Mouse (Mus musculus) hindbrain, embryonic 13.5 days (tissue): ENCODE measurements around the gene Acp1. TPM values are rescaled to one million over a fixed set of nuclear protein-coding genes. Genes with fewer than 3 reads are reported as not detected.

Experiments used
- ATAC-seq: fragments of 200-750 bp; cut with Nextera tagmentation; 2 replicates; pipeline ENCODE4 v1.8.0; 2017; ENCODE audit warnings: moderate TSS enrichment; ENCODE audit not compliant: low FRiP score
- H3K27ac ChIP-seq: fragments of 300-500 bp; sonication (generic); 2 replicates; pipeline ENCODE4 v1.5.1; 2015; ENCODE audit warnings: inconsistent platforms, mild to moderate bottlenecking, moderate library complexity
- H3K27me3 ChIP-seq: fragments of 300-500 bp; sonication (generic); 2 replicates; pipeline ENCODE4 v1.6.1; 2015; ENCODE audit warnings: mild to moderate bottlenecking, inconsistent platforms
- H3K36me3 ChIP-seq: fragments of 300-500 bp; sonication (generic); 2 replicates; pipeline ENCODE4 v1.6.1; 2015; ENCODE audit warnings: mild to moderate bottlenecking, inconsistent platforms
- H3K4me1 ChIP-seq: fragments of 300-500 bp; sonication (generic); replicated peaks from 2 replicates; pipeline ENCODE4 v1.6.1; 2015; ENCODE audit warnings: inconsistent platforms
- H3K4me2 ChIP-seq: fragments of 300-500 bp; sonication (generic); 2 replicates; pipeline ENCODE4 v1.6.1; 2015; ENCODE audit warnings: inconsistent platforms, mild to moderate bottlenecking, moderate library complexity
- H3K4me3 ChIP-seq: fragments of 300-500 bp; sonication (generic); 2 replicates; pipeline ENCODE4 v1.5.1; 2015; ENCODE audit warnings: mild to moderate bottlenecking, inconsistent platforms
- H3K9ac ChIP-seq: fragments of 300-500 bp; sonication (generic); 2 replicates; pipeline ENCODE4 v1.6.1; 2015; ENCODE audit warnings: mild to moderate bottlenecking, inconsistent platforms
- H3K9me3 ChIP-seq: fragments of 300-500 bp; sonication (generic); 2 replicates; pipeline ENCODE4 v1.6.1; 2016; ENCODE audit warnings: inconsistent platforms
- WGBS: fragments of 180-500 bp; shearing (Covaris S2); methylation state at CpG from one replicate; pipeline ENCODE4 v1.1.7; 2015; 5-methylcytosine and 5-hydroxymethylcytosine counted together
- polyA plus RNA-seq: library from polyadenylated mRNA; unstranded; fragments of >200 nt; fragmentation: Nextera tagmentation; extraction: Ambion mirVana; gene quantifications from 2 replicates; pipeline ENCODE4 v1.2.1, GENCODE M21; 2015

Gene Acp1
- polyA plus RNA-seq, 1 experiment from 2014 or later = 136 TPM

GRCm38 (mm10) chr12:30897039-30897438 lies 14.3 kb downstream of the Acp1 start:
- H3K4me2 ChIP-seq = no peak overlapping the region
- H3K9me3 ChIP-seq = no peaks in the 10 kb centered on the region
- H3K36me3 ChIP-seq = peaks cover 27% of the 10 kb centered on the region
- no peak overlapping the region for H3K4me3 ChIP-seq
- no peaks in the 10 kb centered on the region for H3K4me1 ChIP-seq
- no peak overlapping the region for H3K9ac ChIP-seq
- ATAC-seq = no peak
- WGBS = 98% methylated on average over 4 of the region's 4 CpGs
- no peak overlapping the region for H3K27ac ChIP-seq
- no peaks in the 10 kb centered on the region for H3K27me3 ChIP-seq

GRCm38 (mm10) chr12:30891438-30891837 lies 20.0 kb downstream of the Acp1 start:
- ATAC-seq = no peak
- Histone ChIP-seq H3K36me3 (peaks cover 10% of the 10 kb centered on the region), H3K4me3 (no peak overlapping the region), H3K27ac (no peak overlapping the region), H3K4me1 (no peaks in the 10 kb centered on the region), H3K9ac (no peak overlapping the region), H3K9me3 (no peaks in the 10 kb centered on the region), H3K4me2 (no peak overlapping the region), H3K27me3 (peaks cover 10% of the 10 kb centered on the region)
- WGBS = 90% methylated on average over 7 of the region's 7 CpGs

- ATAC-seq = peak; percentile 65; the same call in 1 of the 2 replicates
- H3K9ac ChIP-seq = no peak overlapping the region
- peaks cover 10% of the 10 kb centered on the region for H3K36me3 ChIP-seq
- H3K4me3 ChIP-seq = no peak overlapping the region
- no peak overlapping the region for H3K27ac ChIP-seq
- peaks cover 23% of the 10 kb centered on the region for H3K27me3 ChIP-seq
- H3K4me1 ChIP-seq = no peaks in the 10 kb centered on the region
- H3K4me2 ChIP-seq = no peak overlapping the region
- H3K9me3 ChIP-seq = no peaks in the 10 kb centered on the region
- WGBS = 42% methylated on average over 5 of the region's 5 CpGs
Observed at GRCm38 (mm10) chr12:30890067-30890466, 21.3 kb downstream of the Acp1 start.

- Histone ChIP-seq H3K36me3 (no peaks in the 10 kb centered on the region), H3K4me3 (no peak overlapping the region), H3K4me1 (peaks cover 16% of the 10 kb centered on the region), H3K27ac (no peak overlapping the region), H3K9me3 (no peaks in the 10 kb centered on the region), H3K9ac (no peak overlapping the region), H3K4me2 (no peak overlapping the region), H3K27me3 (peaks cover 43% of the 10 kb centered on the region)
- ATAC-seq = no peak
- 90% methylated on average over 4 of the region's 4 CpGs for WGBS
Observed at GRCm38 (mm10) chr12:30888003-30888402, 23.4 kb downstream of the Acp1 start.

GRCm38 (mm10) chr12:30885891-30886290 lies 25.5 kb downstream of the Acp1 start:
- 78% methylated on average over 6 of the region's 6 CpGs for WGBS
- peaks cover 57% of the 10 kb centered on the region for H3K27me3 ChIP-seq
- ATAC-seq = no peak
- H3K9me3 ChIP-seq = no peaks in the 10 kb centered on the region
- no peak overlapping the region for H3K9ac ChIP-seq
- H3K27ac ChIP-seq = no peak overlapping the region
- no peak overlapping the region for H3K4me3 ChIP-seq
- H3K36me3 ChIP-seq = no peaks in the 10 kb centered on the region
- no peak overlapping the region for H3K4me2 ChIP-seq
- H3K4me1 ChIP-seq = peaks cover 16% of the 10 kb centered on the region

- Histone ChIP-seq H3K4me2 (peak overlapping the region; percentile 100), H3K4me3 (peak overlapping the region; percentile 63), H3K4me1 (peaks cover 16% of the 10 kb centered on the region), H3K9me3 (no peaks in the 10 kb centered on the region), H3K27me3 (peaks cover 57% of the 10 kb centered on the region), H3K27ac (no peak overlapping the region), H3K9ac (peak overlapping the region; percentile 69), H3K36me3 (no peaks in the 10 kb centered on the region)
- 8% methylated on average over 39 of the region's 39 CpGs for WGBS
- peak; percentile 72 for ATAC-seq
Observed at GRCm38 (mm10) chr12:30884622-30885230, 26.7 kb downstream of the Acp1 start.

- Histone ChIP-seq H3K9me3 (no peaks in the 10 kb centered on the region), H3K4me1 (peaks cover 16% of the 10 kb centered on the region), H3K36me3 (no peaks in the 10 kb centered on the region), H3K4me3 (peak within 1 kb of the TSS; percentile 63), H3K9ac (peak within 1 kb of the TSS; percentile 69), H3K27ac (no peak within 1 kb of the TSS), H3K4me2 (peak within 1 kb of the TSS; percentile 100), H3K27me3 (peaks cover 57% of the 10 kb centered on the region)
- ATAC-seq = peak; percentile 79
- under 1% methylated on average over 58 of the region's 58 CpGs for WGBS
Observed at GRCm38 (mm10) chr12:30883986-30884621, 27.3 kb downstream of the Acp1 start, which contains the start of gene Alkal2. Gene Alkal2, plus strand, starts transcription at chr12:30884322.

- no peak for ATAC-seq
- H3K27me3 ChIP-seq = peaks cover 57% of the 10 kb centered on the region
Observed at GRCm38 (mm10) chr12:30883592-30883985, 27.8 kb downstream of the Acp1 start.

GRCm38 (mm10) chr12:30879447-30879846 lies 31.9 kb downstream of the Acp1 start:
- Histone ChIP-seq H3K4me2 (no peak overlapping the region), H3K4me1 (peaks cover 10% of the 10 kb centered on the region), H3K27ac (no peak overlapping the region), H3K36me3 (no peaks in the 10 kb centered on the region), H3K9ac (no peak overlapping the region), H3K9me3 (no peaks in the 10 kb centered on the region), H3K27me3 (peaks cover 28% of the 10 kb centered on the region), H3K4me3 (no peak overlapping the region)
- 72% methylated on average over 6 of the region's 6 CpGs for WGBS
- ATAC-seq = no peak

More at GRCm38 (mm10) chr12:30883592-30883985, 27.8 kb downstream of the Acp1 start:
- 18% methylated on average over 4 of the region's 4 CpGs for WGBS
- Histone ChIP-seq H3K4me1 (peaks cover 16% of the 10 kb centered on the region), H3K9me3 (no peaks in the 10 kb centered on the region), H3K9ac (peak overlapping the region; percentile 69), H3K27ac (no peak overlapping the region), H3K36me3 (no peaks in the 10 kb centered on the region), H3K4me2 (peak overlapping the region; percentile 100), H3K4me3 (peak overlapping the region; percentile 63)

- no peak for ATAC-seq
Observed at GRCm38 (mm10) chr12:30865781-30866180, 45.6 kb downstream of the Acp1 start.

GRCm38 (mm10) chr12:30864347-30864746 lies 47.0 kb downstream of the Acp1 start:
- no peaks in the 10 kb centered on the region for H3K36me3 ChIP-seq
- no peak overlapping the region for H3K4me2 ChIP-seq
- H3K27me3 ChIP-seq = no peaks in the 10 kb centered on the region
- no peak overlapping the region for H3K9ac ChIP-seq
- WGBS = 70% methylated on average over 2 of the region's 2 CpGs
- no peak overlapping the region for H3K27ac ChIP-seq
- 0 out of 2 replicates have a peak, but pooled peaks cover 4% of the 10 kb centered on the region for H3K4me1 ChIP-seq
- no peak for ATAC-seq
- H3K9me3 ChIP-seq = no peaks in the 10 kb centered on the region
- no peak overlapping the region for H3K4me3 ChIP-seq

More at GRCm38 (mm10) chr12:30865781-30866180, 45.6 kb downstream of the Acp1 start:
- Histone ChIP-seq H3K9ac (no peak overlapping the region), H3K4me3 (no peak overlapping the region), H3K27ac (no peak overlapping the region), H3K4me1 (0 out of 2 replicates have a peak, but pooled peaks cover 4% of the 10 kb centered on the region), H3K36me3 (no peaks in the 10 kb centered on the region), H3K4me2 (no peak overlapping the region), H3K27me3 (no peaks in the 10 kb centered on the region), H3K9me3 (no peaks in the 10 kb centered on the region)
- WGBS = 85% methylated on average over 4 of the region's 4 CpGs

GRCm38 (mm10) chr12:30856172-30856571 lies 55.2 kb downstream of the Acp1 start:
- WGBS = 92% methylated on average over 5 of the region's 5 CpGs
- H3K4me1 ChIP-seq = no peaks in the 10 kb centered on the region

More at GRCm38 (mm10) chr12:30856172-30856571, 55.2 kb downstream of the Acp1 start:
- no peaks in the 10 kb centered on the region for H3K36me3 ChIP-seq
- no peak overlapping the region for H3K4me3 ChIP-seq
- H3K27ac ChIP-seq = no peak overlapping the region
- no peak overlapping the region for H3K9ac ChIP-seq
- no peak for ATAC-seq
- no peak overlapping the region for H3K4me2 ChIP-seq
- no peaks in the 10 kb centered on the region for H3K9me3 ChIP-seq
- no peaks in the 10 kb centered on the region for H3K27me3 ChIP-seq
